Mouse (Mus musculus) forebrain, embryonic 15.5 days (tissue): ENCODE results near the gene Daw1. TPM values are rescaled to one million over a fixed set of nuclear protein-coding genes. Genes with fewer than 3 reads are reported as not detected.

Source experiments
- ATAC-seq: fragments of 200-750 bp; cut with Nextera tagmentation; replicated peaks from 2 replicates; pipeline ENCODE4 v1.8.0; 2017; ENCODE audit warnings: mild to moderate bottlenecking, moderate TSS enrichment, moderate library complexity
- H3K27ac ChIP-seq: fragments of 300-500 bp; sonication (generic); replicated peaks from 2 replicates; pipeline ENCODE4 v1.5.1; 2015; ENCODE audit warnings: mild to moderate bottlenecking, inconsistent platforms
- H3K27me3 ChIP-seq: fragments of 300-500 bp; sonication (generic); 2 replicates; pipeline ENCODE4 v1.6.1; 2015; ENCODE audit warnings: inconsistent platforms
- H3K36me3 ChIP-seq: fragments of 300-500 bp; sonication (generic); 2 replicates; pipeline ENCODE4 v1.6.1; 2015; ENCODE audit warnings: mild to moderate bottlenecking, inconsistent platforms
- H3K4me1 ChIP-seq: fragments of 300-500 bp; sonication (generic); 2 replicates; pipeline ENCODE4 v1.6.1; 2015; ENCODE audit warnings: inconsistent platforms
- H3K4me2 ChIP-seq: fragments of 300-500 bp; sonication (generic); replicated peaks from 2 replicates; pipeline ENCODE4 v1.6.1; 2015; ENCODE audit warnings: mild to moderate bottlenecking, inconsistent platforms
- H3K4me3 ChIP-seq: fragments of 300-500 bp; sonication (generic); 2 replicates; pipeline ENCODE4 v1.5.1; 2015; ENCODE audit warnings: mild to moderate bottlenecking, inconsistent platforms
- H3K9ac ChIP-seq: fragments of 300-500 bp; sonication (generic); replicated peaks from 2 replicates; pipeline ENCODE4 v1.6.1; 2015; ENCODE audit warnings: mild to moderate bottlenecking, inconsistent platforms
- H3K9me3 ChIP-seq: fragments of 300-500 bp; sonication (generic); 2 replicates; pipeline ENCODE4 v1.6.1; 2016; ENCODE audit warnings: inconsistent platforms
- WGBS: fragments of 180-500 bp; shearing (Covaris S2); methylation state at CpG from one replicate; pipeline ENCODE4 v1.1.7; 2015; ENCODE audit warnings: mixed read lengths; 5-methylcytosine and 5-hydroxymethylcytosine counted together
- polyA plus RNA-seq: library from polyadenylated mRNA; unstranded; fragments of >200 nt; fragmentation: Nextera tagmentation; extraction: Ambion mirVana; gene quantifications from 2 replicates; pipeline ENCODE4 v1.2.1, GENCODE M21; 2015

Gene Daw1
- polyA plus RNA-seq: 0.36 and 1.2 TPM in 2 replicates

DNA sequence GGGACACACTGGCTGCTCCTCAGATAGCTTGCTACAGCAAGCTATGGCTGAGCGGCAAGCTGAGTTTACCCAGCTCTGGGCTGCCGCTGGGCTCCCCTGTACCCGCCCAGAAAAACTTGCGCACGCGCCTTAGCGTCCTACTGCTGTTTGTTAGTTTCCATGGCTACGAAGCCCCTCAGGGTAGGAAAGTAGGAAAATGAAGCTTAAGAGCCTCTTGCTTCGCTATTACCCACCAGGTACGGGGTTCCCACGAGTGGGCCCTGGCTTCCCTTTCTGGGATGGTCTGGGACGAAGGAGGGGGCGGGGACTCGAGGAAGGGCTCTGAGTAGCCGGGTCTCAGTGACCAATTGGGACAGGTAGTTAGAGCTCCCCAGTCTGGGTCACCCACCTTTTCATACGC lies at the start of gene Daw1:
Daw1 (plus strand) TSS at position 150 of the 400 bp plus-strand sequence.
- WGBS: 0% methylated on average over 16 of the region's 16 CpGs
- Histone ChIP-seq H3K9me3 (no peaks in the 10 kb centered on the region), H3K27me3 (no peaks in the 10 kb centered on the region), H3K27ac (no peak within 1 kb of the TSS), H3K4me1 (peaks cover 6% of the 10 kb centered on the region; the same call in 1 of the 2 replicates), H3K4me2 (peak within 1 kb of the TSS; percentile 69), H3K9ac (peak within 1 kb of the TSS; percentile 42; the same call in 1 of the 2 replicates), H3K36me3 (no peaks in the 10 kb centered on the region), H3K4me3 (peak within 1 kb of the TSS; percentile 48)
- peak; percentile 99 for ATAC-seq

GRCm38 (mm10) chr1:83110992-83111391 lies 48.6 kb upstream of the Daw1 start:
- Histone ChIP-seq H3K4me2 (no peak overlapping the region), H3K27ac (no peak overlapping the region), H3K36me3 (no peaks in the 10 kb centered on the region), H3K27me3 (no peaks in the 10 kb centered on the region), H3K9ac (no peak overlapping the region), H3K4me1 (no peaks in the 10 kb centered on the region), H3K9me3 (no peaks in the 10 kb centered on the region), H3K4me3 (no peak overlapping the region)
- no peak for ATAC-seq

GRCm38 (mm10) chr1:83111726-83112125 lies 47.8 kb upstream of the Daw1 start:
- WGBS: 77% methylated on average over 5 of the region's 5 CpGs
- no peak overlapping the region for H3K4me3 ChIP-seq
- H3K36me3 ChIP-seq: no peaks in the 10 kb centered on the region
- H3K4me2 ChIP-seq: no peak overlapping the region
- H3K9me3 ChIP-seq: no peaks in the 10 kb centered on the region
- ATAC-seq: no peak
- no peaks in the 10 kb centered on the region for H3K4me1 ChIP-seq
- H3K27ac ChIP-seq: no peak overlapping the region
- H3K27me3 ChIP-seq: no peaks in the 10 kb centered on the region
- no peak overlapping the region for H3K9ac ChIP-seq

DNA sequence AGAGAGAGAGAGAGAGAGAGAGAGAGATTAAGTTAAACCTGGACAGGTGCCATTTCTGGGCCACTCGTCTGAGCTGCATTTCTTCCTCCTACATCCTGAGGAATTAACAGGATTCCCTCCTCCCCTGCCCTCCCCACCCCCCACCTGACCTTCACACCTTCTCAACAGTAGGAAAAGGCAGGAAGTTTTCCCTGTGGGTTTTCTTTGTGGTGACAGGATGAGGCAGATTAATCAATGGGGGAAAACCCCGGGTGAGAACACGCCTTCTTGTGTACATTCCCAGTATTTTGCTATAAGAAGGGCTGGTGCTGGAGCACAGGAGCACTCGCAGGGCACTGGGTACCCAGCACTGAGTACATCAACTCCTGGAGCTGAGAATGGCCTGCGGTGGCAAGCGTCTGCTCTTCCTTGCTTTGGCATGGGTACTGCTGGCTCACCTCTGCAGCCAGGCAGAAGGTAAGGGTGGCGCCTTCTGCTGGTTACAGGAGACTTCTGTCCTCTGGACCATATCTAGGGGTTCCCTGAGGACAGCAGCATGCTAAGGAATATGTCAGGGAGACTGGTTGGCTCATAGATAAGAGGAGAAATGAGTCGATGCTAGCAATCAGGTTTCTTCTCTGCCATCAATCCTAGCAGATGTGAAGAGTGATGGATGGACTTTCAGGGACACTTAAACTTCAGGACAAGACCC lies 43.0 kb upstream of the Daw1 start, which contains the start of gene Ccl20:
Ccl20 (plus strand) TSS at position 320 of the 691 bp plus-strand sequence.
- no peak for ATAC-seq
- H3K27ac ChIP-seq: no peak within 1 kb of the TSS
- H3K36me3 ChIP-seq: no peaks in the 10 kb centered on the region
- no peaks in the 10 kb centered on the region for H3K9me3 ChIP-seq
- no peak within 1 kb of the TSS for H3K9ac ChIP-seq
- no peak within 1 kb of the TSS for H3K4me2 ChIP-seq
- 53% methylated on average over 8 of the region's 8 CpGs for whole genome bisulfite sequencing
- H3K4me3 ChIP-seq: no peak within 1 kb of the TSS
- H3K4me1 ChIP-seq: no peaks in the 10 kb centered on the region
- no peaks in the 10 kb centered on the region for H3K27me3 ChIP-seq

GRCm38 (mm10) chr1:83117217-83117616 lies 42.3 kb upstream of the Daw1 start:
- Histone ChIP-seq H3K4me2 (no peak overlapping the region), H3K4me3 (no peak overlapping the region), H3K4me1 (no peaks in the 10 kb centered on the region), H3K9ac (no peak overlapping the region), H3K36me3 (no peaks in the 10 kb centered on the region), H3K27ac (no peak overlapping the region), H3K27me3 (no peaks in the 10 kb centered on the region), H3K9me3 (no peaks in the 10 kb centered on the region)
- ATAC-seq: no peak
- WGBS: 97% methylated on average over 3 of the region's 3 CpGs

DNA sequence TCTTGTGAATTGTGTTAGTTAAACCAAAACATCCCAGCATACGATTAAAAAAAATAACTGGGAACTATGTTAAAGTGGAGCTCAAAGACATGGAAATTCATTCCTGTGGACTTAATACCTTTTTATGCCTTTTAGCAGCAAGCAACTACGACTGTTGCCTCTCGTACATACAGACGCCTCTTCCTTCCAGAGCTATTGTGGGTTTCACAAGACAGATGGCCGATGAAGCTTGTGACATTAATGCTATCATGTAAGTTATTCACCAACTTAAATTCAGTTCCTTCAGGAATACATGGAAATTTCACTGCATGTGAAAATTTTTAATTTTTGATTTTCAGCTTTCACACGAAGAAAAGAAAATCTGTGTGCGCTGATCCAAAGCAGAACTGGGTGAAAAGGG lies 41.9 kb upstream of the Daw1 start:
- H3K4me1 ChIP-seq: no peaks in the 10 kb centered on the region
- H3K4me2 ChIP-seq: no peak overlapping the region
- no peak overlapping the region for H3K27ac ChIP-seq
- WGBS: 88% methylated on average over 7 of the region's 7 CpGs
- H3K9me3 ChIP-seq: no peaks in the 10 kb centered on the region
- ATAC-seq: no peak
- no peaks in the 10 kb centered on the region for H3K36me3 ChIP-seq
- no peak overlapping the region for H3K4me3 ChIP-seq
- no peaks in the 10 kb centered on the region for H3K27me3 ChIP-seq
- H3K9ac ChIP-seq: no peak overlapping the region

DNA sequence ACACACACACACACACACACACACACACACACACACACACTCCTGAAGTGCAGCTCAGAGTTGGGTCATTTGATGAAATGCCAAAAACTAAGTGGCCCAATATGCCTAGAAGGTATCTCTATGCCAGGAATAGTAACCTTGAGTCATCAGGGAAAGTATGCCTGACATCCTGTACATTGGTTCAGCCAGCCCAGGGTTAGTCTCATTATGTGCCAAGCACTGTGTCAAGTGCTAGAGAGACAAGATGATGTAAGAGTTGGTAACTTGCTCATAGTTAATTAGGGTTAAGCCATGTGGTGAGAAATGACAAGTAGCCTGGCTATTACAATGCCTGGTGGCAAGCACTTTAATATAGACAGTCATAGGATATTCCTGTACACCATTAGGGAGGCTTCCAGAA lies 39.6 kb upstream of the Daw1 start:
- no peaks in the 10 kb centered on the region for H3K9me3 ChIP-seq
- no peak for ATAC-seq
- H3K4me1 ChIP-seq: no peaks in the 10 kb centered on the region
- no peaks in the 10 kb centered on the region for H3K36me3 ChIP-seq
- no peak overlapping the region for H3K4me3 ChIP-seq
- no peak overlapping the region for H3K4me2 ChIP-seq
- no peak overlapping the region for H3K27ac ChIP-seq
- no peaks in the 10 kb centered on the region for H3K27me3 ChIP-seq
- no peak overlapping the region for H3K9ac ChIP-seq

DNA sequence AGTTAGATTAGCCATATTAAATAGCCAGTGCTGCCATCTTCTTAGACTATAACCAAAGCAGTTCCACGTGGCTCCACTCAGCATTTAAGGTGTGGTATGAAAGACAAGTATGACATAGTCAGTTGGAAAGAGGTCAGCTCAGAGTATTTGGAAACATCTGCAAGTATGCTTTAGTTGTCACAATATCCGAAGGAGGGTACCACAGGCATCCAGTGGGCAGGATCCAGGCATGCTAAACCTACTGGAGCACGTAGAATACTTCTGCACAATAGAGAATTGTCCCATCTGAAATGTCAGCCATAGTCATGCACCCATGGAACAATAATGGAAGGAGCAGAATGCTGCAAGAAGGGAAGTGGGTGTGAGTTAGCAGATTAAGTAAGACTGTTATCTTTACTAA lies 39.2 kb upstream of the Daw1 start:
- H3K36me3 ChIP-seq: no peaks in the 10 kb centered on the region
- no peak overlapping the region for H3K27ac ChIP-seq
- no peaks in the 10 kb centered on the region for H3K4me1 ChIP-seq
- H3K4me3 ChIP-seq: no peak overlapping the region
- no peak overlapping the region for H3K9ac ChIP-seq
- no peak overlapping the region for H3K4me2 ChIP-seq
- 83% methylated on average over 3 of the region's 3 CpGs for WGBS
- H3K27me3 ChIP-seq: no peaks in the 10 kb centered on the region
- no peak for ATAC-seq
- H3K9me3 ChIP-seq: no peaks in the 10 kb centered on the region

DNA sequence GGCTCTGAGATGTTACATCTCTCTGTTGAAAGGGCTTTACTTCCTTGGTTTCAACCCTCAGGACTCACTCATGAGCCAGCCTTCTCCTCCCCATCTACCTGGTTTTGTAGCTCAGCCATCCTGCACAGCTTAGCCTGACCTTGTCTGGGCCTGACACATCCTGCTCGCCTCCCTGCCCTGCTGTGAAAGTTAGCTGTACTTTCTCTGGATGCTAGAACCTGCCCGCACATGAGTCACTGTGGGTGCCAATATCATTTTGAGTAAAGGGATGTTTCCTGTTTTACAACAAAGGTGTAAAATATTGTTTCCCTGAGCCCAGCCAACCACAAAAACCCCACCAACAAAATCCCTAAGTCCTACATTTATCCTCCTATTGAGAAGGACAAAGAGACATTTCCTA lies 36.4 kb upstream of the Daw1 start:
- no peak overlapping the region for H3K9ac ChIP-seq
- H3K27me3 ChIP-seq: no peaks in the 10 kb centered on the region
- no peak overlapping the region for H3K4me2 ChIP-seq
- ATAC-seq: no peak
- H3K4me1 ChIP-seq: no peaks in the 10 kb centered on the region
- no peak overlapping the region for H3K4me3 ChIP-seq
- no peaks in the 10 kb centered on the region for H3K36me3 ChIP-seq
- no peaks in the 10 kb centered on the region for H3K9me3 ChIP-seq
- WGBS: 91% methylated on average over 2 of the region's 2 CpGs
- no peak overlapping the region for H3K27ac ChIP-seq

DNA sequence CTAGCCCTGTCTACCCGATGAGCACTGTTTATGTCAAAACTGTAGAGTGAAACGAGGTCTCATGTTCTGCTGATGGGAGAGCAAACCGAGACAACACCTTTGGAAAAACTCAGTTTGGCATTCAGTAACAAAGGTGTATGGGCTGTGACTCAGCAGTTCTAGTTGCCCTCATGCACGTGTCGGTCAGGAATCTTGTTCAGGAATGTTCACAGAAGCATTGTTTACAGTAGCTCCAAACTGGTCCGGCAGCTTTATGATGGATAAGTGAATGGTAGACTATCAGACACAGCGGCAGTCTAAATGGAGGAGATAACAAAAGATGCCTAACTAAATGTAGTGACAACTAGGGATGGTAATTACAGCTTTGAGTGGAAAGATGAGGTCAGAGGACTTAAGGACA lies 23.7 kb upstream of the Daw1 start:
- Histone ChIP-seq H3K4me1 (no peaks in the 10 kb centered on the region), H3K9ac (no peak overlapping the region), H3K4me3 (no peak overlapping the region), H3K27ac (no peak overlapping the region), H3K36me3 (no peaks in the 10 kb centered on the region), H3K9me3 (no peaks in the 10 kb centered on the region), H3K4me2 (no peak overlapping the region), H3K27me3 (no peaks in the 10 kb centered on the region)
- 74% methylated on average over 7 of the region's 7 CpGs for WGBS
- ATAC-seq: no peak

GRCm38 (mm10) chr1:83137847-83138246 lies 21.7 kb upstream of the Daw1 start:
- WGBS: 90% methylated on average over 8 of the region's 8 CpGs
- H3K27me3 ChIP-seq: no peaks in the 10 kb centered on the region
- no peak for ATAC-seq

DNA sequence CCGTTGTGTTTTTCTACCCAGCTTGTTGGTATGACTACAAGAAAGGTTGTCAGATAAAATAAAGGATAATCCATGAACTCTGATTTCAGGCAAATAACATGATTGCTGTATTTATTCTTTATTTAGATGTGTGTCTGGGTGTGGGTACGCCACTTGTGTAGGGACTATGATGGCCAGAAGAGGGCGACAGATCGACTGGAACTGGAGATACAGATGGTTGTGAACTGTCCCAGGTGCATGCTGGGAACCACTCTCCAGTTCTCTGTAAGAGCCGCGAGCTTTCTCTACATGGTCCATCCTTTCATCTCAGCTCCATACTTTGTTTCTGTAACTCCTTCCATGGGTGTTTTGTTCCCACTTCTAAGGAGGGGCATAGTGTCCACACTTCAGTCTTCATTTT lies 20.8 kb upstream of the Daw1 start:
- Histone ChIP-seq H3K9me3 (no peaks in the 10 kb centered on the region), H3K36me3 (no peaks in the 10 kb centered on the region), H3K27me3 (no peaks in the 10 kb centered on the region), H3K4me2 (no peak overlapping the region), H3K27ac (no peak overlapping the region), H3K4me1 (no peaks in the 10 kb centered on the region), H3K9ac (no peak overlapping the region), H3K4me3 (no peak overlapping the region)
- 89% methylated on average over 6 of the region's 6 CpGs for WGBS
- ATAC-seq: no peak

More at GRCm38 (mm10) chr1:83137847-83138246, 21.7 kb upstream of the Daw1 start:
- Histone ChIP-seq H3K4me2 (no peak overlapping the region), H3K9ac (no peak overlapping the region), H3K4me3 (no peak overlapping the region), H3K9me3 (no peaks in the 10 kb centered on the region), H3K36me3 (no peaks in the 10 kb centered on the region), H3K4me1 (no peaks in the 10 kb centered on the region), H3K27ac (no peak overlapping the region)

- H3K9ac ChIP-seq: no peak overlapping the region
- H3K27ac ChIP-seq: no peak overlapping the region
- H3K27me3 ChIP-seq: no peaks in the 10 kb centered on the region
- no peaks in the 10 kb centered on the region for H3K36me3 ChIP-seq
- ATAC-seq: no peak
- no peak overlapping the region for H3K4me2 ChIP-seq
- H3K9me3 ChIP-seq: no peaks in the 10 kb centered on the region
- 86% methylated on average over 8 of the region's 8 CpGs for WGBS
- H3K4me3 ChIP-seq: no peak overlapping the region
- H3K4me1 ChIP-seq: no peaks in the 10 kb centered on the region
Measured at GRCm38 (mm10) chr1:83141510-83141909, 18.0 kb upstream of the Daw1 start.
